Mouse (Mus musculus) heart, adult 2 months (tissue): ENCODE measurements at regions not wholly inside any gene's neighbourhood (a gene's known extent, or its start where the extent isn't known, plus 50 kb on each side); places are given as distances from the start of the nearest gene placed in this dataset.

Source experiments
- DNase-seq, 2 experiments: peaks; one replicate each; pipeline ENCODE4 v3.0.0; 2021
- H3K27ac ChIP-seq: fragments of 200-600 bp; 2 replicates; pipeline ENCODE4 v1.8.1; 2022
- H3K27me3 ChIP-seq: fragments of 200-500 bp; 2 replicates; pipeline ENCODE4 v1.6.1; 2012; ENCODE audit warnings: mild to moderate bottlenecking, low read length, inconsistent platforms, mixed read lengths; ENCODE audit not compliant: control insufficient read depth, insufficient read depth
- H3K36me3 ChIP-seq: fragments of 200-500 bp; 2 replicates; pipeline ENCODE4 v1.6.1; 2012; ENCODE audit warnings: low read length, inconsistent platforms; ENCODE audit not compliant: control insufficient read depth, insufficient read depth
- H3K4me1 ChIP-seq: fragments of 200-500 bp; 2 replicates; pipeline ENCODE4 v1.6.1; 2011; ENCODE audit warnings: low read length; ENCODE audit not compliant: control insufficient read depth, insufficient read depth
- H3K4me3 ChIP-seq: fragments of 200-600 bp; 2 replicates; pipeline ENCODE4 v1.8.1; 2022
- H3K79me2 ChIP-seq: fragments of 200-500 bp; replicated peaks from 2 replicates; pipeline ENCODE4 v1.6.1; 2012; ENCODE audit warnings: mild to moderate bottlenecking, inconsistent platforms, low read length, moderate library complexity, mixed read lengths; ENCODE audit not compliant: control insufficient read depth, insufficient read depth
- H3K9ac ChIP-seq: fragments of 200-500 bp; 2 replicates; pipeline ENCODE4 v1.6.1; 2012; ENCODE audit warnings: low read depth, mild to moderate bottlenecking, control low read depth, inconsistent platforms, low read length, mixed read lengths
- CTCF ChIP-seq: fragments of 200-600 bp; IDR thresholded peaks from 2 replicates; pipeline ENCODE4 v1.8.1; 2022; ENCODE audit warnings: antibody characterized with exemption, mild to moderate bottlenecking, moderate library complexity
- EP300 ChIP-seq: fragments of 200-500 bp; IDR thresholded peaks from 2 replicates; pipeline ENCODE4 v1.6.1; 2011; ENCODE audit warnings: low read depth, low read length, control low read depth; ENCODE audit not compliant: insufficient read depth
- POLR2A ChIP-seq: fragments of 200-500 bp; IDR thresholded peaks from 2 replicates; pipeline ENCODE4 v1.6.1; 2011; ENCODE audit warnings: mild to moderate bottlenecking, low read depth, low read length, control low read depth; ENCODE audit not compliant: insufficient read depth
- WGBS: fragments of 180-500 bp; shearing (Covaris S2); methylation state at CpG from one replicate; pipeline ENCODE4 v1.1.7; 2018; 5-methylcytosine and 5-hydroxymethylcytosine counted together
- intact Hi-C: fragments of 180-260 bp; cut with DNase I; formaldehyde crosslinking; loops from one replicate; pipeline ENCODE4 v1.15.1; 2025

GRCm38 (mm10) chr14:55336451-55337195 lies 114.8 kb downstream of the Dhrs2 start:
- H3K79me2 ChIP-seq = no peaks in the 10 kb centered on the region
- WGBS = 16% methylated on average over 5 of the region's 5 CpGs
- intact Hi-C loops = no loop called here

GRCm38 (mm10) chr14:55338010-55338409 lies 116.2 kb downstream of the Dhrs2 start:
- no peak for DNase-seq
- Histone ChIP-seq H3K4me1 (peaks cover 4% of the 10 kb centered on the region), H3K9ac (no peak overlapping the region), H3K27me3 (no peaks in the 10 kb centered on the region), H3K27ac (peak overlapping the region; percentile 76), H3K79me2 (no peaks in the 10 kb centered on the region), H3K36me3 (no peaks in the 10 kb centered on the region), H3K4me3 (no peak overlapping the region)
- TF ChIP-seq EP300 = no peak
- no peak for TF ChIP-seq POLR2A
- no peak for TF ChIP-seq CTCF
- 58% methylated on average over 9 of the region's 9 CpGs for WGBS
- intact Hi-C loops = no loop called here

More at GRCm38 (mm10) chr14:55336451-55337195, 114.8 kb downstream of the Dhrs2 start:
- Histone ChIP-seq H3K36me3 (no peaks in the 10 kb centered on the region), H3K4me3 (no peak overlapping the region), H3K27ac (no peak overlapping the region), H3K9ac (no peak overlapping the region), H3K4me1 (peaks cover 4% of the 10 kb centered on the region), H3K27me3 (no peaks in the 10 kb centered on the region)
- TF ChIP-seq EP300 (no peak), CTCF (no peak), POLR2A (no peak)
- no peak for DNase-seq

- Histone ChIP-seq H3K27me3 (no peaks in the 10 kb centered on the region), H3K36me3 (no peaks in the 10 kb centered on the region), H3K79me2 (no peaks in the 10 kb centered on the region), H3K4me3 (no peak overlapping the region), H3K4me1 (peaks cover 4% of the 10 kb centered on the region), H3K27ac (peak overlapping the region; percentile 76), H3K9ac (no peak overlapping the region)
- no peak for TF ChIP-seq EP300
- no peak for TF ChIP-seq POLR2A
- no peak for TF ChIP-seq CTCF
- intact Hi-C loops = no loop called here
- 14% methylated on average over 7 of the region's 7 CpGs for WGBS
- no peak for DNase-seq
Observed at GRCm38 (mm10) chr14:55338500-55338899, 116.7 kb downstream of the Dhrs2 start.

GRCm38 (mm10) chr14:55339036-55339614 lies 117.3 kb downstream of the Dhrs2 start:
- no peak for DNase-seq
- Histone ChIP-seq H3K36me3 (no peaks in the 10 kb centered on the region), H3K9ac (no peak overlapping the region), H3K4me3 (no peak overlapping the region), H3K79me2 (no peaks in the 10 kb centered on the region), H3K4me1 (peaks cover 4% of the 10 kb centered on the region), H3K27me3 (no peaks in the 10 kb centered on the region), H3K27ac (peak overlapping the region; percentile 76)
- intact Hi-C loops = no loop called here
- 54% methylated on average over 9 of the region's 9 CpGs for WGBS
- TF ChIP-seq CTCF (no peak), EP300 (no peak), POLR2A (no peak)

- Histone ChIP-seq H3K4me3 (no peak overlapping the region), H3K4me1 (no peaks in the 10 kb centered on the region), H3K9ac (no peak overlapping the region), H3K27ac (no peak overlapping the region), H3K27me3 (no peaks in the 10 kb centered on the region), H3K36me3 (peaks cover 4% of the 10 kb centered on the region; the same call in 1 of the 2 replicates), H3K79me2 (no peaks in the 10 kb centered on the region)
- intact Hi-C loops = no loop called here
- 41% methylated on average over 1 of the region's 1 CpGs for WGBS
- no peak for DNase-seq
- TF ChIP-seq EP300 = no peak
- TF ChIP-seq CTCF = no peak
- TF ChIP-seq POLR2A = no peak
Observed at GRCm38 (mm10) chr14:55343341-55343740, 121.5 kb downstream of the Dhrs2 start.

- Histone ChIP-seq H3K36me3 (peaks cover 6% of the 10 kb centered on the region; the same call in 1 of the 2 replicates), H3K9ac (no peak overlapping the region), H3K4me1 (no peaks in the 10 kb centered on the region), H3K27ac (no peak overlapping the region), H3K79me2 (no peaks in the 10 kb centered on the region), H3K27me3 (no peaks in the 10 kb centered on the region), H3K4me3 (no peak overlapping the region)
- 56% methylated on average over 5 of the region's 5 CpGs for WGBS
- intact Hi-C loops = no loop called here
- DNase-seq = no peak
- no peak for TF ChIP-seq POLR2A
- TF ChIP-seq CTCF = no peak
- TF ChIP-seq EP300 = no peak
Observed at GRCm38 (mm10) chr14:55343914-55344313, 122.1 kb downstream of the Dhrs2 start.
